Mouse (Mus musculus): ENCODE measurements around the gene Tmem183a. TPM values are rescaled to one million over a fixed set of nuclear protein-coding genes. Genes with fewer than 3 reads are reported as not detected.

Gene Tmem183a
- polyA plus RNA-seq, 1 experiment from 2014 or later: 91.3 TPM

Other genes with a start within 250 kb of the Tmem183a start
- gene Chil1, start 179.8 kb downstream of the Tmem183a start, polyA plus RNA-seq (2014; fragmentation: Nextera tagmentation; extraction: Ambion mirVana): 0.57 and 1.6 TPM in 2 replicates
- gene Mybph, start 168.5 kb downstream of the Tmem183a start, polyA plus RNA-seq (2014; fragmentation: Nextera tagmentation; extraction: Ambion mirVana): 0.27 and 0.36 TPM in 2 replicates
- 3.2 TPM in 2 replicates for gene Adora1, start 126.5 kb downstream of the Tmem183a start, polyA plus RNA-seq (2014; fragmentation: Nextera tagmentation; extraction: Ambion mirVana)
- gene Myog, start 72.0 kb downstream of the Tmem183a start, polyA plus RNA-seq (2014; fragmentation: Nextera tagmentation; extraction: Ambion mirVana): 0.97 and 1.4 TPM in 2 replicates
- 1.6 and 2.7 TPM in 2 replicates for gene Ppfia4, start 29.1 kb downstream of the Tmem183a start, polyA plus RNA-seq (2014; fragmentation: Nextera tagmentation; extraction: Ambion mirVana)
- gene 4933406M09Rik, start 24.0 kb upstream of the Tmem183a start, polyA plus RNA-seq (2014; fragmentation: Nextera tagmentation; extraction: Ambion mirVana): not detected in 2 replicates
- 28.4 and 36.7 TPM in 2 replicates for gene Cyb5r1, start 43.6 kb upstream of the Tmem183a start, polyA plus RNA-seq (2014; fragmentation: Nextera tagmentation; extraction: Ambion mirVana)
- 77.4 and 91.3 TPM in 2 replicates for gene Adipor1, start 53.4 kb upstream of the Tmem183a start, polyA plus RNA-seq (2014; fragmentation: Nextera tagmentation; extraction: Ambion mirVana)
- 17.3 and 27.8 TPM in 2 replicates for gene Klhl12, start 93.6 kb upstream of the Tmem183a start, polyA plus RNA-seq (2014; fragmentation: Nextera tagmentation; extraction: Ambion mirVana)
- 38.0 and 46.3 TPM in 2 replicates for gene Rabif, start 132.7 kb upstream of the Tmem183a start, polyA plus RNA-seq (2014; fragmentation: Nextera tagmentation; extraction: Ambion mirVana)
- not detected in 2 replicates for gene Mgat4e, start 187.7 kb upstream of the Tmem183a start, polyA plus RNA-seq (2014; fragmentation: Nextera tagmentation; extraction: Ambion mirVana)
- gene Kdm5b, start 198.2 kb upstream of the Tmem183a start, polyA plus RNA-seq (2014; fragmentation: Nextera tagmentation; extraction: Ambion mirVana): 42.3 and 75.9 TPM in 2 replicates